Mouse (Mus musculus): Measurements from ENCODE around the gene Rpap3. TPM values are rescaled to one million over a fixed set of nuclear protein-coding genes. Genes with fewer than 3 reads are reported as not detected.
A peak's percentile ranks its signal among the peaks of the same experiment; 100 is the strongest.

Gene Rpap3
- polyA plus RNA-seq, 1 experiment from 2014 or later: 24.0 TPM

GRCm38 (mm10) chr15:97666457-97666770 lies 39.2 kb downstream of the Rpap3 start:
- 85% methylated on average over 10 of the region's 10 CpGs for WGBS
- Histone ChIP-seq H3K4me1 (no peaks in the 10 kb centered on the region), H3K9me3 (replicated peaks) (no peaks in the 10 kb centered on the region), H3K27me3 (no peaks in the 10 kb centered on the region), H3K27ac (replicated peaks) (no peak overlapping the region), H3K9ac (no peak overlapping the region), H3K4me2 (replicated peaks) (no peak overlapping the region), H3K36me3 (no peaks in the 10 kb centered on the region), H3K4me3 (replicated peaks) (no peak overlapping the region)
- ATAC-seq (ENCODE audit: insufficient number of reproducible peaks, low FRiP score, low TSS enrichment, low read depth): no peak

- H3K4me1 ChIP-seq: no peaks in the 10 kb centered on the region
- no peak overlapping the region for H3K4me2 ChIP-seq (replicated peaks)
- H3K4me3 ChIP-seq (replicated peaks): no peak overlapping the region
- no peaks in the 10 kb centered on the region for H3K27me3 ChIP-seq
- no peak for ATAC-seq (ENCODE audit: insufficient number of reproducible peaks, low FRiP score, low TSS enrichment, low read depth)
- H3K27ac ChIP-seq (replicated peaks): no peak overlapping the region
- no peak overlapping the region for H3K9ac ChIP-seq
- WGBS: 71% methylated on average over 25 of the region's 25 CpGs
- no peaks in the 10 kb centered on the region for H3K9me3 ChIP-seq (replicated peaks)
- no peaks in the 10 kb centered on the region for H3K36me3 ChIP-seq
Observed at GRCm38 (mm10) chr15:97665770-97666456, 39.7 kb downstream of the Rpap3 start.

DNA sequence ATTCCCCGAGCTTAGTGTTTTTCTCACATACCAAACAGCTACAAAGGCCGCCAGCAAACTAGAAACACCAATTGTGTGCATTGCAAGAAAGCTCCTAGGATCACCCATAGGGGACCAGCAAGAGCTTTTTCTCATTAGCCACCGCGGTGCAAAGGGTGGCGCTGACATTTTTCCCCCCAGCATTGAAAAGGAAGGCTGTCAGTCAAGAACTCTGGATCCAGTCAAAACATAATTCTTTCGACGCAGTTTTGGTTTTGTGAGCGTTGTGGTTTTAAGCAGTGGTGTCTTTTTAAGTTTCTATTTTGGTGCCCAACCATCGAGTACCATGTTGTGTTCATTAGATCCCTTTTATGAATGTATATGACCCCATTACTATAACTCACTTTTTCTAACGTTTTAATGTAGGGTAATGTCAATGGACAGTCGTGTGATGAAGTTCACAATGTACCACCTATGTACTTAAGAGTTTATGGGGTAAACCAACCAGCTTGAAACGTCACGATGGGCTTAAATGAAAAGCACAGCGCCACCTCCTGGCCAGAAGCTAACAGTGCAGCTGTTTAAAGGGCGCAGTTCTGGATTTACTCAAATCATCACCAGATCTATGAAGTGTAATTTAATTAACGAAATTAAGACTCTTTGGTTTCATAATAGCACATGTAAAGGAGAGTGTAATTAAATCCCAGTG lies 40.5 kb downstream of the Rpap3 start:
- H3K4me2 ChIP-seq (replicated peaks): no peak overlapping the region
- 49% methylated on average over 16 of the region's 16 CpGs for WGBS
- H3K36me3 ChIP-seq: no peaks in the 10 kb centered on the region
- H3K4me3 ChIP-seq (replicated peaks): no peak overlapping the region
- H3K9me3 ChIP-seq (replicated peaks): no peaks in the 10 kb centered on the region
- no peak overlapping the region for H3K9ac ChIP-seq
- no peak for ATAC-seq (ENCODE audit: insufficient number of reproducible peaks, low FRiP score, low TSS enrichment, low read depth)
- H3K27ac ChIP-seq (replicated peaks): no peak overlapping the region
- H3K4me1 ChIP-seq: no peaks in the 10 kb centered on the region
- H3K27me3 ChIP-seq: no peaks in the 10 kb centered on the region

GRCm38 (mm10) chr15:97663750-97664406 lies 41.7 kb downstream of the Rpap3 start:
- peak; percentile 58; the same call in 1 of the 2 replicates for ATAC-seq (ENCODE audit: insufficient number of reproducible peaks, low FRiP score, low TSS enrichment, low read depth)
- WGBS: 6% methylated on average over 19 of the region's 19 CpGs

GRCm38 (mm10) chr15:97658755-97659116 lies 46.9 kb downstream of the Rpap3 start:
- no peaks in the 10 kb centered on the region for H3K9me3 ChIP-seq (replicated peaks)
- no peak overlapping the region; the same call in 1 of the 2 replicates for H3K4me2 ChIP-seq (replicated peaks)
- no peak for ATAC-seq (ENCODE audit: insufficient number of reproducible peaks, low FRiP score, low TSS enrichment, low read depth)
- WGBS: 77% methylated on average over 8 of the region's 8 CpGs
- H3K36me3 ChIP-seq: no peaks in the 10 kb centered on the region
- H3K4me1 ChIP-seq: peaks cover 4% of the 10 kb centered on the region; the same call in 1 of the 2 replicates
- H3K27ac ChIP-seq (replicated peaks): no peak overlapping the region
- H3K9ac ChIP-seq: no peak overlapping the region
- H3K27me3 ChIP-seq: no peaks in the 10 kb centered on the region
- H3K4me3 ChIP-seq (replicated peaks): no peak overlapping the region

More at GRCm38 (mm10) chr15:97663750-97664406, 41.7 kb downstream of the Rpap3 start:
- H3K36me3 ChIP-seq: no peaks in the 10 kb centered on the region
- no peaks in the 10 kb centered on the region for H3K9me3 ChIP-seq (replicated peaks)
- no peaks in the 10 kb centered on the region for H3K27me3 ChIP-seq
- 0 out of 2 replicates have a peak overlapping the region, but pooled peaks have one; percentile 65 for H3K27ac ChIP-seq (replicated peaks)
- H3K4me3 ChIP-seq (replicated peaks): peak overlapping the region; percentile 47
- H3K4me2 ChIP-seq (replicated peaks): peak overlapping the region; percentile 72
- no peaks in the 10 kb centered on the region for H3K4me1 ChIP-seq
- H3K9ac ChIP-seq: 0 out of 2 replicates have a peak overlapping the region, but pooled peaks have one; percentile 10

DNA sequence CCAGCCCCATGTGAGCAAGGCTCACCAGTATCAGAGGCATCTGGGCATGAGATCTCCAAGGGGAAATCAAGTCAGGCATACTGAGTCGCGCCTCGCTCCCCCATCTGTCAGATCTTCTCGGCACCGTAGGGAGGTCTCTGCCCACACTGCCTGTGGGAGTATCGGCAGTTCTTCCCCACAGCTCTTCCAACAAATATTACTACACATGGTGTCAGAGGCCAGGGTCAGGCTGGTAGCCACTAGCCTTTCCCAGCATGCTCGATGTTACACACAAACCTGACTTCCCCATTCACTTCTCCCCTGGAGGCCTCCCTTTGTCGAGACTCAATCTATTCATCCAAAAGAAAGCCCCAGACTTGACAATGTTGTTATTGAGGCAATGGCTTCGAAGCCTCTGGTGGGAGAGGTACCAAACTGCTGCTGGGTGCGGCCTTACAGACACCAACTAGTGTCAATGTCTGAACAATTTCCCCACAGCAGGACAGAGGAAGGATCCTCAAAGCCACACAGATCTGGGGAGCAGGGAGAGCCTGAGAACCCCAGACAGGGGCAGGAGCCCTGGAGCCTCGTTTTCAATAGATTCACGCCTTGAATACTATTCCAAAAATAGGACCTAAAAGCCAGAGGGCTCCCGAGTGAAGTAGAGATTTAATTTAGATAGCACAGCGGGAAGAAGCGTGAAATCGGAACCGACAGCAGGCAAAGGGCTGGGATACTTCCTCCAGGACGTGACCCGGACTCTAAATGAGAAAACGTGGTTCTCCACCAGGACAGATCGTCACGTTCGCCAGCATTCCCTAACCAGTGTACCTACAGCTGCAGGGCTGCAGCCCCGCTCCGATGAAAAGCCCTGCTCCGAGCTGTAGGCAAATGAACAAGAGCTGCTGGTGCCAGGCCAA lies 47.5 kb downstream of the Rpap3 start:
- Histone ChIP-seq H3K4me3 (replicated peaks) (no peak overlapping the region), H3K27ac (replicated peaks) (no peak overlapping the region), H3K4me1 (peaks cover 4% of the 10 kb centered on the region; the same call in 1 of the 2 replicates), H3K9me3 (replicated peaks) (no peaks in the 10 kb centered on the region), H3K4me2 (replicated peaks) (no peak overlapping the region; the same call in 1 of the 2 replicates), H3K36me3 (no peaks in the 10 kb centered on the region), H3K9ac (no peak overlapping the region), H3K27me3 (no peaks in the 10 kb centered on the region)
- ATAC-seq (ENCODE audit: insufficient number of reproducible peaks, low FRiP score, low TSS enrichment, low read depth): no peak
- 53% methylated on average over 26 of the region's 26 CpGs for WGBS

DNA sequence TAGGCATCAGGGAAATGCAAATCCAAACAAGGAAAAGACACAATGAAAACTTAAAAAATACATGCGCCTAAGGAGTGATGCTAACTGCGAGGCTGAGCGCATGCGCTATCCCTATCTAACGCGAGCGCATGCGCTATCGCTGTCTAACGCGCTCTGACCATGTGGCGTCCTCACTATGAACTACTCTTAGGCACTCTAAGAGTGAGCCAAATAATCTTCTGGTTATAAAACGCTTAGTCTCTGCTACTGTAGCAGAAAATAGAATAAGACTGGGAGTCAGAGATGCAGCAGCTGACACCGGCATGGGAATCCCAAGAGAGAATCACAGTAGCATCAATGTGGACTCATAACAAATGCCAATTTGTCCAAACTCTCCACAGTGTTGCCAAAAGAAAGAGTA lies 48.2 kb downstream of the Rpap3 start:
- 95% methylated on average over 14 of the region's 14 CpGs for WGBS

DNA sequence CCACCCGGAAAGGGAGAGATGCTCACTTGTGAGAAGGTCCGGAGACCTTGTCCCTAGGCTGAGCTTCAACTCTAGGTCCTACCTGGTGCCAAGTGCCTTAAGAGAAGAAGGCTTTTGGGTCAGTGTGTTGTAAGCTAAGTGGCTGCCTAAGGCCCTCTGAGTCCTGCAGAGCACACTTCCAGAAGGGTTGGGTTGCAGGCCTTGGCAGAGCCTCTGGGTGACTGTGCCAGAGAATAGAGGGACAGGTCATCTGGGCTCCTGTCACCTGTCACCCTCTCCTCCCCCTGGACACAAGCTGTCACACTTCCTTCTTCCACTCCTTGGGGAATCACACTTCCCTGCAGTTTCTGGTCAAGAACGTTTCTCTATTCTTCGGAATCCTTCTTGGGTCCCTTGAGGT lies 55.9 kb downstream of the Rpap3 start:
- H3K27ac ChIP-seq (replicated peaks): no peak overlapping the region
- no peaks in the 10 kb centered on the region for H3K4me1 ChIP-seq
- no peaks in the 10 kb centered on the region for H3K27me3 ChIP-seq
- no peaks in the 10 kb centered on the region for H3K9me3 ChIP-seq (replicated peaks)
- H3K4me3 ChIP-seq (replicated peaks): no peak overlapping the region
- ATAC-seq (ENCODE audit: insufficient number of reproducible peaks, low FRiP score, low TSS enrichment, low read depth): no peak
- WGBS: 76% methylated on average over 4 of the region's 4 CpGs
- H3K9ac ChIP-seq: no peak overlapping the region
- no peaks in the 10 kb centered on the region for H3K36me3 ChIP-seq
- no peak overlapping the region for H3K4me2 ChIP-seq (replicated peaks)

More for the DNA sequence above, 48.2 kb downstream of the Rpap3 start:
- ATAC-seq (ENCODE audit: insufficient number of reproducible peaks, low FRiP score, low TSS enrichment, low read depth): no peak
- Histone ChIP-seq H3K36me3 (no peaks in the 10 kb centered on the region), H3K4me1 (peaks cover 4% of the 10 kb centered on the region; the same call in 1 of the 2 replicates), H3K9me3 (replicated peaks) (no peaks in the 10 kb centered on the region), H3K9ac (no peak overlapping the region), H3K27ac (replicated peaks) (no peak overlapping the region), H3K4me2 (replicated peaks) (no peak overlapping the region), H3K27me3 (no peaks in the 10 kb centered on the region), H3K4me3 (replicated peaks) (no peak overlapping the region)

GRCm38 (mm10) chr15:97648176-97648575 lies 57.4 kb downstream of the Rpap3 start:
- Histone ChIP-seq H3K4me3 (replicated peaks) (no peak overlapping the region), H3K9ac (no peak overlapping the region), H3K9me3 (replicated peaks) (no peaks in the 10 kb centered on the region), H3K36me3 (no peaks in the 10 kb centered on the region), H3K27me3 (no peaks in the 10 kb centered on the region), H3K27ac (replicated peaks) (no peak overlapping the region), H3K4me2 (replicated peaks) (no peak overlapping the region), H3K4me1 (no peaks in the 10 kb centered on the region)
- no peak for ATAC-seq (ENCODE audit: insufficient number of reproducible peaks, low FRiP score, low TSS enrichment, low read depth)
- WGBS: 86% methylated on average over 18 of the region's 18 CpGs

DNA sequence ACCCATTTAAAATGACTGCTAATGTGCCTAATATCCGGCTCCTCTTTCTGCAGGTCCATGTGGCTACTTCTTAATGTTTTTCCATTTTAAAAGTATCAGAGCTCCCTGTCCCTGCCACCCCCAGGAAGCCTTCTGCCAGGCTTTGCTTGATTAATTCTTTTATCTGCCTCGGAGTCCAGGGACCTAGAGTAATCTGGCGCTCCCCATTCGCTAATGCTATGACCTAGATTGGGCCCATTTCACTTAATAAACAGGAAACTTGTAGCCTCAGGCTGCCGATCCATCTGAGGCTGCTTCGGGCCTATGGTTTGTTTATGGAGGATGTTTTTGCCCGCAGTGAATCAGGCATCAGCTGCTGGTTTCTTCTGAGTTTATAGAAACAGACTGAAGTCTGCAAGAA lies 59.2 kb downstream of the Rpap3 start:
- Histone ChIP-seq H3K9me3 (replicated peaks) (no peaks in the 10 kb centered on the region), H3K4me2 (replicated peaks) (no peak overlapping the region), H3K27me3 (no peaks in the 10 kb centered on the region), H3K4me1 (no peaks in the 10 kb centered on the region), H3K9ac (no peak overlapping the region), H3K27ac (replicated peaks) (no peak overlapping the region), H3K4me3 (replicated peaks) (no peak overlapping the region), H3K36me3 (no peaks in the 10 kb centered on the region)
- ATAC-seq (ENCODE audit: insufficient number of reproducible peaks, low FRiP score, low TSS enrichment, low read depth): no peak
- WGBS: 54% methylated on average over 7 of the region's 7 CpGs

DNA sequence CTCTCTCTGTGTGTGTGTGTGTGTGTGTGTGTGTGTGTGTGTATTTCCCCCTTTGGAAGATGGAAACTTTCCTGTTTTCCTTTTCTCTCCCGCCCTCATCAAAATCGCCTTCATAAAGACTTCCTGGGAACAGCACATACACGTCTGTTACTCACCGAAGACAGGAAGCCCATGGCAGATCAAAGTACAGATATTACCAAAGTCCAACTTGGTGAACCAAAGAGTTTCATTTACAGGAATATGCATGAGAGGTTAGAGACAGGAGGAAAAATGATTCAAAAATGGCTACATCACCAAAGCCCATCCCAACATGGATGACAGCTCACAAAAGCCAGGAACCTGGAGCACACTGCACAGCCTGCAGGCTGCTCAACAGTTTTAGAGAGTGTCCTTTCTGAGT lies 61.6 kb downstream of the Rpap3 start:
- no peaks in the 10 kb centered on the region for H3K36me3 ChIP-seq
- WGBS: 81% methylated on average over 4 of the region's 4 CpGs
- no peaks in the 10 kb centered on the region for H3K9me3 ChIP-seq (replicated peaks)

More for the DNA sequence above, 61.6 kb downstream of the Rpap3 start:
- Histone ChIP-seq H3K4me1 (no peaks in the 10 kb centered on the region), H3K27me3 (no peaks in the 10 kb centered on the region), H3K27ac (replicated peaks) (no peak overlapping the region), H3K4me2 (replicated peaks) (no peak overlapping the region), H3K9ac (no peak overlapping the region), H3K4me3 (replicated peaks) (no peak overlapping the region)
- no peak for ATAC-seq (ENCODE audit: insufficient number of reproducible peaks, low FRiP score, low TSS enrichment, low read depth)

All from embryonic facial prominence, embryonic 15.5 days (tissue).